Mouse (Mus musculus) lung, postnatal 0 days (tissue): Measurements from ENCODE around the gene Csrp2.

Experiments
- CTCF ChIP-seq: IDR thresholded peaks from 2 replicates; pipeline ENCODE4 v1.5.1; 2016; ENCODE audit warnings: antibody characterized with exemption, mild to moderate bottlenecking
- EP300 ChIP-seq: IDR thresholded peaks from 2 replicates; pipeline ENCODE4 v1.6.1; 2016; ENCODE audit warnings: antibody characterized with exemption, mild to moderate bottlenecking, control low read depth

GRCm38 (mm10) chr10:110927491-110927890, 7.9 kb downstream of the Csrp2 start:
- TF ChIP-seq CTCF: peak; percentile 18; the same call in 1 of the 2 replicates
- TF ChIP-seq EP300: no peak
